Mouse (Mus musculus) spleen, adult 2 months (tissue): ENCODE results near the gene Mbl2. TPM values are rescaled to one million over a fixed set of nuclear protein-coding genes. Genes with fewer than 3 reads are reported as not detected.
"Not testable (repeated sequence)": the region's sequence is repeated elsewhere in the genome, so short reads cannot be mapped to it uniquely, and the experiment has no call there.

Experiments
- DNase-seq, 2 experiments: peaks; one replicate each; pipeline versions ENCODE4 v3.0.0 to v3.0.0-alpha.2; 2012 to 2021; ENCODE audit warnings: low spot score in 2 of 2, low read depth in 1 of 2
- H3K27ac ChIP-seq: fragments of 200-500 bp; 2 replicates; pipeline ENCODE4 v1.5.1; 2012; ENCODE audit warnings: low read length, inconsistent platforms; ENCODE audit not compliant: insufficient read depth
- H3K27me3 ChIP-seq: fragments of 200-500 bp; 2 replicates; pipeline ENCODE4 v1.6.1; 2012; ENCODE audit warnings: mild to moderate bottlenecking, moderate library complexity, low read length, inconsistent platforms; ENCODE audit not compliant: control insufficient read depth, insufficient read depth
- H3K36me3 ChIP-seq: fragments of 200-500 bp; 2 replicates; pipeline ENCODE4 v1.6.1; 2012; ENCODE audit warnings: mild to moderate bottlenecking, low read length, inconsistent platforms; ENCODE audit not compliant: control insufficient read depth, insufficient read depth
- H3K4me1 ChIP-seq: fragments of 200-500 bp; 2 replicates; pipeline ENCODE4 v1.6.1; 2011; ENCODE audit warnings: inconsistent platforms; ENCODE audit not compliant: control insufficient read depth, insufficient read depth, insufficient read length
- H3K4me3 ChIP-seq: fragments of 200-500 bp; 2 replicates; pipeline ENCODE4 v1.5.1; 2011; ENCODE audit warnings: mild to moderate bottlenecking, inconsistent platforms; ENCODE audit not compliant: insufficient read depth, insufficient read length; ENCODE audit errors: extremely low read depth
- CTCF ChIP-seq: fragments of 200-500 bp; IDR thresholded peaks from 2 replicates; pipeline ENCODE4 v1.5.1; 2011; ENCODE audit warnings: mild to moderate bottlenecking, inconsistent platforms; ENCODE audit not compliant: insufficient read depth, insufficient read length, insufficient replicate concordance; ENCODE audit errors: extremely low read depth
- POLR2A ChIP-seq: fragments of 200-500 bp; IDR thresholded peaks from 2 replicates; pipeline ENCODE4 v1.6.1; 2011; ENCODE audit warnings: low read depth, low read length, inconsistent platforms
- WGBS: fragments of 180-500 bp; shearing (Covaris S2); methylation state at CpG from one replicate; pipeline ENCODE4 v1.1.7; 2018; 5-methylcytosine and 5-hydroxymethylcytosine counted together
- polyA plus RNA-seq: library from polyadenylated mRNA; depleted of rRNA; stranded (reverse); fragments of >200 nt; gene quantifications from 2 replicates; pipeline ENCODE4 v1.2.3, GENCODE M21; 2012

Mbl2 gene
- polyA plus RNA-seq, 1 experiment: not detected

DNA sequence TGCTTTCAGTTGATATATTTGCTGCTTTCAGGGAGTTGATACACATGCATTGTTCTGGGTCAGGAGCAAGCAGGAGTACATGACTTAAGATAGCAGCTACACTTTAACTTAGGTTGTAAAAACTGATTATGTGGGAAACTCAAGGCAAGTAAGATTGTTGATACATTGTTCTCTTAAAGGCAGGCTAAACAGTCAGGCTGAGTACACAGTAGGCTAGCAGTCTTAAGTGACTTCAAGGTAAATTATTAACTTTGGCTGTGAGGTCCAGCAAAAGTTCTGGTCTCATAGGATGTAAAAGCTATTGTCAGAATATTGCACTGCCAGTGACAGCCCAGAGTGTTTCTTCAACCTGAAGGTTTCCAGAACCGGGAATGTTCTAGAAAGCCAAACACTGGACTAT, 25.8 kb upstream of the Mbl2 start:
- 90% methylated on average over 1 of the region's 1 CpGs for WGBS

DNA sequence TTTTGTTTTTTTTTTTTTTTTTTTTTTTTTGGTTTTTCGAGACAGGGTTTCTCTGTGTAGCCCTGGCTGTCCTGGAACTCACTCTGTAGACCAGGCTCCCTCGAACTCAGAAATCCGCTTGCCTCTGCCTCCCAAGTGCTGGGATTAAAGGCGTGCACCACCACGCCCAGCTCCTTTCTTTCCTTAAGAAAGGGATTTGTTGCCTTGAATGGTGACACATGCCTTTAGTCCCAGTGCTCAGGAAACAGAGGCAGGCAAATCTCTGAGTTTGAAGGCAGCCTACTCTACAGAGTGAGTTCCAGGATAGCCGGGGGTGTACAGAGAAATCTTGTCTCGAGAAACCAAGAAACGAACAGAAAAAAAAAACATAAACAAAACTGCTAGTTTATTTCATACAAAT, 23.7 kb upstream of the Mbl2 start:
- not testable (repeated sequence) for H3K4me1 ChIP-seq, H3K4me3 ChIP-seq, H3K27me3 ChIP-seq, H3K27ac ChIP-seq, DNase-seq, H3K36me3 ChIP-seq
- WGBS: 84% methylated on average over 8 of the region's 8 CpGs

More for the DNA sequence above, 25.8 kb upstream of the Mbl2 start:
- H3K27ac ChIP-seq: no peak overlapping the region
- no peaks in the 10 kb centered on the region for H3K36me3 ChIP-seq
- H3K27me3 ChIP-seq: no peaks in the 10 kb centered on the region
- no peaks in the 10 kb centered on the region for H3K4me1 ChIP-seq
- no peak overlapping the region for H3K4me3 ChIP-seq
- TF ChIP-seq CTCF (no peak), POLR2A (no peak)
- no peak for DNase-seq

DNA sequence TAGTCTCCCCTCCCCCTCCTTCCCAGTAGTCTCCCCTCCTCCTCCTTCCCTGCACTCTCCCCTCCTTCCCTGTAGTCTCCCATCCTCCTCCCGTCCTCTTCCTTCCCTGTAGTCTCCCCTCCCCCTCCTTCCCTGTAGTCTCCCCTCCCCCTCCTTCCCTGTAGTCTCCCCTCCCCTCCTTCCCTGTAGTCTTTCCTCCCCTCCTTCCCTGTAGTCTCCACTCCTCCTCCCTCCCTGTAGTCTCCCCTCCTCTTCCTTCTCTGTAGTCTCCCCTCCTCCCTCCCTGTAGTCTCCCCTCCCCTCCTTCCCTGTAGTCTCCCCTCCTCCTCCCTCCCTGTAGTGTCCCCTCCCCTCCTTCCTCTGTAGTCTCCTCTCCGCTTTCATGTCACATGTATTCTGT, 18.7 kb upstream of the Mbl2 start:
- no peak for DNase-seq
- Histone ChIP-seq H3K27me3 (no peaks in the 10 kb centered on the region), H3K27ac (no peak overlapping the region), H3K4me3 (no peak overlapping the region), H3K36me3 (no peaks in the 10 kb centered on the region), H3K4me1 (no peaks in the 10 kb centered on the region)
- 64% methylated on average over 2 of the region's 2 CpGs for WGBS
- TF ChIP-seq POLR2A: no peak
- TF ChIP-seq CTCF: no peak

DNA sequence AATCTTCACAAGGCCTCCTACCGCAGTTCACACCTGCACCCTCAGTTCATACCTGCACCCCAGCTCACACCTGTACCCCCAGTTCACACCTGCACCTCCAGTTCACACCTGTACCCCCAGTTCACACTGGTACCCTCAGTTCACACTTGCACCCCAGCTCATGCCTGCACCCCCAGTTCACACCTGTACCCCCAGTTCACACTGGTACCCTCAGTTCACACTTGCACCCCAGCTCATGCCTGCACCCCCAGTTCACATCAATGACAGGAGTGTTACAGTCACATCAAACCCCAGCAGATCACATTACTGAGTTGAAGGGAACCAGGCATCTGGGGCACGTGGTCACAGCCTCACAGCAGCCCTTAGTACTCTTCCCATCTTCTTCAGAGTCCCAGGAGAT, 17.0 kb upstream of the Mbl2 start:
- DNase-seq, H3K36me3 ChIP-seq, H3K4me3 ChIP-seq, H3K4me1 ChIP-seq, H3K27ac ChIP-seq, H3K27me3 ChIP-seq: not testable (repeated sequence)
- WGBS: 69% methylated on average over 2 of the region's 2 CpGs

DNA sequence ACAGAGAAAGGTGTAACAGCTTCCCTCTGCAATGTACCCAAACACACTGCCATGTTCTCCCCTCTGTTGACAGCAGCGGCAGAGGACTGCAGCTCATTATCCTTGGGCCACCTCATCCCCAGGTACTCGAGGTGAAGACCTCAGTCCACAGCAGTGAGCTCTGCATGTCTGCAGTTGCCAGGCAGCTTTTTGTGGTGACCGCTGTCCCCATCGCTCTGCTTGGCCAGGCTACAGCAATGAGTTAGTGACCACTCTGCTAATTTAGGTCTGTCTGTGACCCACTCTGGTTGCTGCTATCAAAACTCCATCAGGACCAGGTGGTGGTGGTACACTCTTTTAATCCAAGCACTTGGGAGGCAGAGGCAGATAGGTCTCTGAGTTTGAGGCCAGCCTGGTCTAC, 16.6 kb upstream of the Mbl2 start:
- Histone ChIP-seq H3K27ac (no peak overlapping the region), H3K27me3 (no peaks in the 10 kb centered on the region), H3K36me3 (no peaks in the 10 kb centered on the region), H3K4me3 (no peak overlapping the region), H3K4me1 (no peaks in the 10 kb centered on the region)
- 86% methylated on average over 4 of the region's 4 CpGs for WGBS
- TF ChIP-seq CTCF (no peak), POLR2A (no peak)
- no peak for DNase-seq

DNA sequence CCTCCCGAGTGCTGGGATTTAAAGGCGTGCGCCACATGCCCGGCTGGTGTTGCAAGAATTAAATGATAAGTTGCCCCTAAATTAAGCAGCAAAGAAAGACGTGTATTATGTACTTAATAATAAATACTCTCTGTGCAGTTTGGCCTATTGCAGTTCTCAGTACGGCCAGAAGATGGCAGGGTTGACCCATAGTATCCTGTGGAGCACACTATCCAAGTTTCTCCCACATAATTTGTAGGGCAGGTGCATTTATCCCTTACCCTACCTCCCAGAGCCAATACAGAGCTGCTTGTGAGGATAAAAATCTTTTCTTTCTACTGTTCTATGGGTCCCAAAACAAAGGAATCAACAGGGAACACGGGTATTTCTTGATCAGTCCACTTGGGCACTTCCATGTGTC, 15.4 kb upstream of the Mbl2 start:
- 26% methylated on average over 7 of the region's 7 CpGs for WGBS
- H3K4me1 ChIP-seq: no peaks in the 10 kb centered on the region
- H3K27ac ChIP-seq: no peak overlapping the region
- peak; percentile 31; the same call in 1 of the 2 replicates for TF ChIP-seq CTCF
- no peak for TF ChIP-seq POLR2A
- H3K4me3 ChIP-seq: no peak overlapping the region
- no peaks in the 10 kb centered on the region for H3K36me3 ChIP-seq
- H3K27me3 ChIP-seq: no peaks in the 10 kb centered on the region
- peak in 1 of 2 experiments; percentile 12 for DNase-seq

DNA sequence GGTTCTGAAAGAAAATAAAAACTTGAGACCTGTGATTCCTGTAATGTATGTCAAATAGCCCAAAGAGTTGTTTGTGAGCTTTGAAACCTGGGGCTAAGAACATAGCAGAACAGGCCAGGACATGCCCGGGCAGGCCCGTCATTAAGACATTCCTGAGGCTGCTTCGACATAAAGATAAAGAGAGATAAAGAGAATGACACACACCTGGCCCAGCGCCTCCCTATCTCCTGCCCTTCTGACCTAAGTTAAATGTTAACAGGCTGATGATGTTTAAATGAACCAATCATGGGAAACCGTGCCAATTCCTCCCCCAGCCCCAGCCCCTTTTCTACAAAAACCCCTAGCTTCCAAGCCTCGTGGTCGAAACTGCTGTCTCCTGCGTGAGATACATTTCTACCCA, 10.1 kb upstream of the Mbl2 start:
- H3K4me3 ChIP-seq, H3K4me1 ChIP-seq, H3K27me3 ChIP-seq, H3K36me3 ChIP-seq, DNase-seq, H3K27ac ChIP-seq: not testable (repeated sequence)
- 90% methylated on average over 8 of the region's 8 CpGs for WGBS

DNA sequence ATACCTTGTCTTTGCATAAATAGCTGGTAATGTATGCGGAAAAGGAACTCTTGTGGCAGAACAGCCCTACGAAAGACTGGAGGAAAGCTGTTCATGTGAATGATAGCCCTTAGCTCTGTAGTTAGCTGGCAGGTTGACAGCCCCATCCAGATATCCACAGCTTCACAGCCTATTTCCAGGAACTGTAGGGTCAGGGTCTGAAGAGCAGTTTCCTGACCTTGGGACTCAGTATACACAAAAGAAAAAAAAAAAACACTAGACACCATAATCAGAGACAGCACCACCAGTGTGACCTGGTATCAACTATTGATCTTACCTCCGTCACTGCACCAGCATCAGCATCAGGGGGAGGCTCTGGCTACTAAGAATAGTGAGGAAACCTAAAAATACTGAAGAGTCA, 3.3 kb upstream of the Mbl2 start:
- no peak overlapping the region for H3K4me3 ChIP-seq
- no peak for TF ChIP-seq POLR2A
- TF ChIP-seq CTCF: no peak
- WGBS: 82% methylated on average over 3 of the region's 3 CpGs
- H3K27ac ChIP-seq: no peak overlapping the region
- H3K27me3 ChIP-seq: no peaks in the 10 kb centered on the region
- H3K4me1 ChIP-seq: no peaks in the 10 kb centered on the region
- no peaks in the 10 kb centered on the region for H3K36me3 ChIP-seq
- no peak for DNase-seq
